Mouse (Mus musculus) myocyte (in vitro differentiated cells): ENCODE measurements around the gene Rfx7.

Source experiments
- E2F4 ChIP-seq: IDR thresholded peaks from one replicate; pipeline ENCODE4 v1.6.1; 2011; ENCODE audit warnings: mild to moderate bottlenecking, control low read depth, moderate library complexity; ENCODE audit not compliant: insufficient read depth
- MYOD1 ChIP-seq, 3 experiments: IDR thresholded peaks; one replicate each; pipeline ENCODE4 v1.6.1; 2011; ENCODE audit warnings: control low read depth in 2 of 3, low read depth in 2 of 3, mild to moderate bottlenecking in 2 of 3, moderate library complexity in 1 of 3; ENCODE audit not compliant: insufficient read length in 2 of 3, control insufficient read depth in 1 of 3
- POLR2A ChIP-seq: IDR thresholded peaks from one replicate; pipeline ENCODE4 v1.6.1; 2011; ENCODE audit warnings: low read depth, mild to moderate bottlenecking, control low read depth, moderate library complexity; ENCODE audit not compliant: insufficient read length
- TCF12 ChIP-seq: IDR thresholded peaks from one replicate; pipeline ENCODE4 v1.6.1; 2011; ENCODE audit warnings: mild to moderate bottlenecking, control low read depth; ENCODE audit not compliant: poor library complexity, insufficient read depth, severe bottlenecking
- USF1 ChIP-seq: IDR thresholded peaks from one replicate; pipeline ENCODE4 v1.6.1; 2011; ENCODE audit warnings: low read depth, mild to moderate bottlenecking, control low read depth, moderate library complexity

GRCm38 (mm10) chr9:72531996-72532380, at the start of gene Rfx7:
- TF ChIP-seq TCF12: no peak
- peak; percentile 72 for TF ChIP-seq POLR2A
- TF ChIP-seq USF1: no peak
- no peak for TF ChIP-seq E2F4
- TF ChIP-seq MYOD1 (IDR thresholded peaks at IDR 0.05; ENCODE audit: control insufficient read depth in 1 of 3, insufficient read length in 2 of 3, low read depth in 2 of 3): peak in 1 of 3 experiments; percentile 44
